Mouse (Mus musculus) neural tube, embryonic 10.5 days (tissue): ENCODE measurements around the gene Ets2.

Experiments
- DNase-seq: peaks from one replicate; pipeline ENCODE4 v3.0.0-alpha.2; 2017; ENCODE audit warnings: low spot score; ENCODE audit errors: extremely low spot score

Ets2 gene

GRCm38 (mm10) chr16:95767246-95767645 is 65.4 kb downstream of the Ets2 start:
- DNase-seq, result no peak

DNA sequence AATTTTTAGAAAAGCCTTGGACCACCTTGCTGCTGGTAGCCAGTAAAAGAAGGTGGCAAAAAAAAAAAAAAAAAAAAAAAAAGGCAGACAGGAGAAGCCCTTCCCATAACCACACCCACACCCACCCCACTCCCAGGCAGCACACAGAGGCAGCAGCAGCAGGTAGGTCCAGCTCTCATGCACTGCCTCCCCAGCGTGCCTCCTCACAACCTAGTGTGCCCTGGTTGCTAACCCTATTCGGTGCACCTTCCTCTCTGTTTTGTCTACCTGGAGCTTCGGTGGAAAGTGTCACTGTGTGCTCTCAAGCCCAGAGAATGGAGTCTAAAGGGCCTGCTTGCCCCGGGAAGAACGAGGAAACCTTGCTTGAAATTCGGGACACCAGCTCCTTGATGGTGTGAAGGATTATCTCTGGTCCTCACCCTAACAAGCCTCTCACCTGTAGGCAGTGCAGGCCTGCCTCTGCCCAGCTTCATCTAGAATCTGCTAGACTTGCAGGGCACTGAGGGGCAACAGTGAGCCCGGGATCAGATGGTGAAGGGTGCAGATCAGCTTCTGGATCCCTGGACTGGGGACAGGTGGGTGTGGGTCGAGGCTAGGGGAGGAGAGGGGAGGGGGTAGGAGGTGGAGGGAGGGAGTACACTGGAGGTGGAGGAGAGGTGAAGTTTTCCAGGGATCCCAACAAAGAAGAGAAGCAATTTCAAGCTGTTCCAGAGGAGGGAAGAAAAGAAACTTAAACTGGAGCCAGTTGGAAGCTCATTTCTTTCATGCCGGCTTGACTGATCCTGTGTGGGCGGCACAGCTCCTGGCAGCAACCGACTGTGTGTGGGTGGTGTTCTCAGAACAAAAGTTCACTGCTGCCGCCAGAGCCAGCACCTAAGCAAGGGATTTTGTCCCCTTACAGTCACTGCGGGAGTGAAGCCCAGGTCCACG is 67.5 kb downstream of the Ets2 start:
- DNase-seq, result no peak

DNA sequence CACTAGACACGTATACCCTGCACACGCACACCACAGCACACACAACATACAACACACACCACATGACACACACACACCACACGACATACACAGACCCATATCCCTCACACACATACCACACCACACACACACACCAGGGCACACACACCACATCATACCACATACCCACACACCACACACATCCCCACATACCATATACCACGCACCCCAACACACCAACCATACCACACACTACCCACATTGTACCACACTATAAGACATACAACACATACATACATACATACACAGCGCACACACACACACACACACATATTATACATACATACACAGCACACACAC is 68.1 kb downstream of the Ets2 start:
- no peak for DNase-seq

GRCm38 (mm10) chr16:95770402-95770801 is 68.5 kb downstream of the Ets2 start:
- DNase-seq, result no peak
